Mouse (Mus musculus) CH12.LX (cell line): ENCODE data around the gene Abca1.

Experiments
- CTCF ChIP-seq, 2 experiments: IDR thresholded peaks in 1 of 2; conservative IDR thresholded peaks in 1 of 2; 2 replicates each; pipeline ENCODE4 v1.5.1; 2011 to 2012; ENCODE audit warnings: low read depth in 2 of 2, low read length in 2 of 2, improper control_type of control experiment in 1 of 2, inconsistent platforms in 1 of 2, mild to moderate bottlenecking in 1 of 2, moderate library complexity in 1 of 2
- HCFC1 ChIP-seq: IDR thresholded peaks from 2 replicates; pipeline ENCODE4 v1.6.1; 2012; ENCODE audit warnings: low read depth, mild to moderate bottlenecking, inconsistent platforms, low read length, improper control_type of control experiment
- KAT2A ChIP-seq: IDR thresholded peaks from 2 replicates; pipeline ENCODE4 v1.6.1; 2012; ENCODE audit warnings: low read length, improper control_type of control experiment, inconsistent platforms; ENCODE audit not compliant: insufficient replicate concordance
- MAX ChIP-seq: IDR thresholded peaks from 2 replicates; pipeline ENCODE4 v1.6.1; 2011; ENCODE audit warnings: low read length, improper control_type of control experiment
- MEF2A ChIP-seq: IDR thresholded peaks from 2 replicates; pipeline ENCODE4 v1.6.1; 2014; ENCODE audit warnings: low read depth, mild to moderate bottlenecking, inconsistent platforms, low read length, improper control_type of control experiment, borderline replicate concordance
- POLR2A ChIP-seq: IDR thresholded peaks from 2 replicates; pipeline ENCODE4 v1.6.1; 2011; ENCODE audit warnings: low read depth, mild to moderate bottlenecking, improper control_type of control experiment, low read length
- ZNF384 ChIP-seq: IDR thresholded peaks from 2 replicates; pipeline ENCODE4 v1.6.1; 2012; ENCODE audit warnings: low read depth, low read length, improper control_type of control experiment, inconsistent platforms

- TF ChIP-seq CTCF (conservative IDR thresholded peaks at IDR 0.05 in 1 of 2, IDR thresholded peaks at IDR 0.05 in 1 of 2; ENCODE audit: low read depth in 2 of 2, low read length in 2 of 2) = no peak
- no peak for TF ChIP-seq MAX
- no peak for TF ChIP-seq POLR2A
- no peak for TF ChIP-seq HCFC1
- no peak for TF ChIP-seq MEF2A
- TF ChIP-seq ZNF384 = no peak
- TF ChIP-seq KAT2A = no peak
These were observed 28.2 kb downstream of the Abca1 start for GRCm38 (mm10) chr4:53131538-53131937.
